Mouse (Mus musculus) CH12.LX (cell line): ENCODE results near the gene Lrrc29. TPM values are rescaled to one million over a fixed set of nuclear protein-coding genes. Genes with fewer than 3 reads are reported as not detected.

Experiments
- DNase-seq: peaks from one replicate; pipeline ENCODE4 v3.0.0-alpha.2; 2013; ENCODE audit errors: extremely low read depth
- H3K27ac ChIP-seq: 2 replicates; pipeline ENCODE4 v1.5.1; 2012; ENCODE audit warnings: low read depth, mild to moderate bottlenecking, control low read depth, moderate library complexity; ENCODE audit not compliant: insufficient read depth
- H3K27me3 ChIP-seq: replicated peaks from 2 replicates; pipeline ENCODE3; 2012; ENCODE audit warnings: inconsistent platforms
- H3K36me3 ChIP-seq, 2 experiments: replicated peaks in 1 of 2; 2 replicates each; pipeline versions ENCODE3 to v1.6.1; 2012; ENCODE audit warnings: inconsistent platforms in 1 of 2, low read length in 1 of 2, mild to moderate bottlenecking in 1 of 2, mixed read lengths in 1 of 2, moderate library complexity in 1 of 2; ENCODE audit not compliant: control insufficient read depth in 1 of 2, insufficient read depth in 1 of 2
- H3K4me1 ChIP-seq, 2 experiments: 2 replicates each; pipeline ENCODE4 v1.6.1; 2012; ENCODE audit warnings: inconsistent platforms in 1 of 2, moderate library complexity in 1 of 2; ENCODE audit not compliant: insufficient read depth in 2 of 2, control insufficient read depth in 1 of 2
- H3K4me2 ChIP-seq: 2 replicates; pipeline ENCODE4 v1.6.1; 2012; ENCODE audit warnings: low read depth, mild to moderate bottlenecking, control low read depth; ENCODE audit not compliant: poor library complexity, insufficient read depth, severe bottlenecking
- H3K4me3 ChIP-seq, 3 experiments: fragments of 150-350 bp in 1 of 3; sonication (generic) in 1 of 3; replicated peaks in 1 of 3; 2 replicates each; pipeline versions ENCODE3 to v1.5.1; 2011 to 2012; ENCODE audit warnings: low read depth in 2 of 3, low read length in 2 of 3, mild to moderate bottlenecking in 2 of 3, moderate library complexity in 2 of 3, control low read depth in 1 of 3, improper control_type of control experiment in 1 of 3, inconsistent platforms in 1 of 3, mixed read lengths in 1 of 3; ENCODE audit not compliant: poor library complexity in 1 of 3
- H3K79me2 ChIP-seq: replicated peaks from 2 replicates; pipeline ENCODE4 v1.6.1; 2012; ENCODE audit warnings: mild to moderate bottlenecking, moderate library complexity; ENCODE audit not compliant: control insufficient read depth, poor library complexity, insufficient read depth, severe bottlenecking; ENCODE audit errors: extremely low read depth
- H3K9ac ChIP-seq: 2 replicates; pipeline ENCODE4 v1.6.1; 2012; ENCODE audit warnings: low read depth, mild to moderate bottlenecking, control low read depth, moderate library complexity; ENCODE audit not compliant: insufficient read depth
- H3K9me3 ChIP-seq: replicated peaks from 2 replicates; pipeline ENCODE3; 2012; ENCODE audit warnings: low read length, inconsistent platforms, mixed read lengths
- BHLHE40 ChIP-seq: IDR thresholded peaks from 2 replicates; pipeline ENCODE4 v1.6.1; 2011; ENCODE audit warnings: mild to moderate bottlenecking, low read depth, low read length, improper control_type of control experiment
- CTCF ChIP-seq, 2 experiments: IDR thresholded peaks in 1 of 2; conservative IDR thresholded peaks in 1 of 2; 2 replicates each; pipeline ENCODE4 v1.5.1; 2011 to 2012; ENCODE audit warnings: low read depth in 2 of 2, low read length in 2 of 2, improper control_type of control experiment in 1 of 2, inconsistent platforms in 1 of 2, mild to moderate bottlenecking in 1 of 2, moderate library complexity in 1 of 2
- ELF1 ChIP-seq: IDR thresholded peaks from 2 replicates; pipeline ENCODE4 v1.6.1; 2014; ENCODE audit warnings: low read depth, mild to moderate bottlenecking, inconsistent platforms, low read length, improper control_type of control experiment
- ETS1 ChIP-seq: conservative IDR thresholded peaks from 2 replicates; pipeline ENCODE4 v1.6.1; 2012; ENCODE audit warnings: low read depth, mild to moderate bottlenecking, inconsistent platforms, low read length, improper control_type of control experiment, moderate library complexity
- GABPA ChIP-seq: IDR thresholded peaks from 2 replicates; pipeline ENCODE4 v1.6.1; 2012; ENCODE audit warnings: low read depth, low read length, improper control_type of control experiment, inconsistent platforms; ENCODE audit not compliant: insufficient replicate concordance
- IRF4 ChIP-seq: IDR thresholded peaks from 2 replicates; pipeline ENCODE4 v1.6.1; 2014; ENCODE audit warnings: low read depth, mild to moderate bottlenecking, inconsistent platforms, low read length, improper control_type of control experiment
- JUND ChIP-seq: conservative IDR thresholded peaks from 2 replicates; pipeline ENCODE4 v1.6.1; 2011; ENCODE audit warnings: low read depth, low read length, improper control_type of control experiment
- MAFK ChIP-seq: IDR thresholded peaks from 2 replicates; pipeline ENCODE4 v1.6.1; 2011; ENCODE audit warnings: low read length, improper control_type of control experiment; ENCODE audit not compliant: insufficient replicate concordance
- MAX ChIP-seq: IDR thresholded peaks from 2 replicates; pipeline ENCODE4 v1.6.1; 2011; ENCODE audit warnings: low read length, improper control_type of control experiment
- MEF2A ChIP-seq: IDR thresholded peaks from 2 replicates; pipeline ENCODE4 v1.6.1; 2014; ENCODE audit warnings: low read depth, mild to moderate bottlenecking, inconsistent platforms, low read length, improper control_type of control experiment, borderline replicate concordance
- POLR2A ChIP-seq: IDR thresholded peaks from 2 replicates; pipeline ENCODE4 v1.6.1; 2011; ENCODE audit warnings: low read depth, mild to moderate bottlenecking, improper control_type of control experiment, low read length
- POLR2AphosphoS2 ChIP-seq: IDR thresholded peaks from 2 replicates; pipeline ENCODE4 v1.6.1; 2011; ENCODE audit warnings: low read depth, low read length, improper control_type of control experiment
- SIN3A ChIP-seq: IDR thresholded peaks from 2 replicates; pipeline ENCODE4 v1.6.1; 2012; ENCODE audit warnings: low read length, improper control_type of control experiment, inconsistent platforms
- TBP ChIP-seq: conservative IDR thresholded peaks from 2 replicates; pipeline ENCODE4 v1.6.1; 2011; ENCODE audit warnings: low read depth, low read length, improper control_type of control experiment
- TCF12 ChIP-seq: IDR thresholded peaks from 2 replicates; pipeline ENCODE4 v1.6.1; 2014; ENCODE audit warnings: low read depth, mild to moderate bottlenecking, inconsistent platforms, low read length, improper control_type of control experiment
- UBTF ChIP-seq: IDR thresholded peaks from 2 replicates; pipeline ENCODE4 v1.6.1; 2012; ENCODE audit warnings: low read depth, mild to moderate bottlenecking, inconsistent platforms, low read length, improper control_type of control experiment, moderate library complexity
- USF1 ChIP-seq: IDR thresholded peaks from 2 replicates; pipeline ENCODE4 v1.6.1; 2014; ENCODE audit warnings: low read depth, mild to moderate bottlenecking, inconsistent platforms, low read length, improper control_type of control experiment
- USF2 ChIP-seq: conservative IDR thresholded peaks from 2 replicates; pipeline ENCODE4 v1.6.1; 2011; ENCODE audit warnings: low read depth, low read length, improper control_type of control experiment
- ZC3H11A ChIP-seq: IDR thresholded peaks from 2 replicates; pipeline ENCODE4 v1.6.1; 2012; ENCODE audit warnings: low read depth, mild to moderate bottlenecking, inconsistent platforms, low read length, improper control_type of control experiment
- ZKSCAN1 ChIP-seq: IDR thresholded peaks from 2 replicates; pipeline ENCODE4 v1.6.1; 2012; ENCODE audit warnings: low read depth, inconsistent platforms, low read length, improper control_type of control experiment, borderline replicate concordance
- ZNF384 ChIP-seq: IDR thresholded peaks from 2 replicates; pipeline ENCODE4 v1.6.1; 2012; ENCODE audit warnings: low read depth, low read length, improper control_type of control experiment, inconsistent platforms
- dilution Hi-C: fragments of 300-500 bp; cut with MboI; formaldehyde crosslinking; loops from 2 replicates; pipeline ENCODE4 v1.14.3; 2020; ENCODE audit warnings: low sequenced_read_pairs; ENCODE audit not compliant: extremely low pct_unique_long_range_greater_than_20kb, extremely low pct_ligation_motif_present
- in situ Hi-C: fragments of 300-500 bp; cut with MboI; formaldehyde crosslinking; loops from 3 replicates; pipeline ENCODE4 v1.14.3; 2019; ENCODE audit warnings: low sequenced_read_pairs, low pct_ligation_motif_present, low pct_unique_long_range_greater_than_20kb, mixed read lengths
- polyA plus RNA-seq: library from polyadenylated mRNA; unstranded; fragments of >175 nt; gene quantifications from 2 replicates; pipeline ENCODE4 v1.2.1, GENCODE M21; 2012; ENCODE audit warnings: low read depth; ENCODE audit not compliant: insufficient read length
- total RNA-seq, 2 experiments: library from RNA; depleted of rRNA; stranded (reverse); fragments of 300-350 nt in 1 of 2; fragments of >200 nt in 1 of 2; gene quantifications; 2 replicates each; pipeline ENCODE4 v1.2.3; 2012 to 2014

Lrrc29 gene
- total and polyA plus RNA-seq, 3 experiments: 1.4 to 1.8 (median 1.7) TPM

GRCm38 (mm10) chr8:105343791-105344574 is 17.9 kb upstream of the Lrrc29 start:
- H3K27ac ChIP-seq: no peak overlapping the region
- H3K79me2 ChIP-seq: no peaks in the 10 kb centered on the region; the same call in 1 of the 2 replicates
- H3K9me3 ChIP-seq: no peaks in the 10 kb centered on the region
- no peak overlapping the region for H3K9ac ChIP-seq
- in situ Hi-C loops (no loop called here), dilution Hi-C loops (no loop called here)
- TF ChIP-seq MAFK (no peak), ZKSCAN1 (no peak), TBP (no peak), USF2 (no peak), MEF2A (no peak), POLR2A (no peak), JUND (no peak), BHLHE40 (no peak), CTCF (conservative IDR thresholded peaks at IDR 0.05 in 1 of 2, IDR thresholded peaks at IDR 0.05 in 1 of 2; ENCODE audit: low read depth in 2 of 2, low read length in 2 of 2) (no peak), UBTF (no peak), USF1 (no peak), ETS1 (no peak), POLR2AphosphoS2 (no peak), MAX (no peak), ZC3H11A (no peak)
- no peak overlapping the region for H3K4me2 ChIP-seq
- no peak overlapping the region for H3K4me3 ChIP-seq
- H3K27me3 ChIP-seq: peaks cover 7% of the 10 kb centered on the region
- no peak for DNase-seq
- peaks cover 15 to 44% of the 10 kb centered on the region in 2 experiments for H3K4me1 ChIP-seq
- no peaks in the 10 kb centered on the region for H3K36me3 ChIP-seq

DNA sequence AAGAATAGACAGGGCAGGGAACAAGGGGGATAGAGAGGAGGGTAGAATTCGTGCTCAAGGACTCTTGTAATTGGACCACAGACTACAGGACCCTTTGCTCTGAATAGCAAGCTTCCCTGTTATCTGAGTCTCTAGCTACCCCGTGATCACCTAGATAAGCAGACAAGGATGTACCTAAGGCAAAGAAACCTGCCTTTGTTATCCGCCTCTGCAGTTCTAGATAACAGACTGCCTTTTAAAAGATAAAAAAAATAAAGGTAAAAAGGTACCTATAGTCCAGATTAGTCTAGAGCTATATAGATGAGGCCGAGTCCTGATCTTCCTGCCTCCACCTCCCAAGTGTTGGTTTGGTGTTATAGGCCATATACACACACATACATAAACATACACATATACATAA is 16.7 kb upstream of the Lrrc29 start:
- no peak for DNase-seq
- Histone ChIP-seq H3K4me2 (no peak overlapping the region), H3K9me3 (no peaks in the 10 kb centered on the region), H3K4me3 (no peak overlapping the region), H3K9ac (no peak overlapping the region), H3K36me3 (peaks cover 0 to 5% of the 10 kb centered on the region in 2 experiments), H3K79me2 (no peaks in the 10 kb centered on the region; the same call in 1 of the 2 replicates), H3K27me3 (no peaks in the 10 kb centered on the region), H3K4me1 (peaks cover 15 to 48% of the 10 kb centered on the region in 2 experiments), H3K27ac (no peak overlapping the region)
- TF ChIP-seq UBTF (no peak), USF2 (no peak), POLR2AphosphoS2 (no peak), IRF4 (no peak), ELF1 (no peak), POLR2A (no peak), ZNF384 (no peak), SIN3A (no peak), GABPA (no peak), ETS1 (no peak), TCF12 (no peak)
- dilution Hi-C loops: no loop called here
- in situ Hi-C loops: no loop called here
